Mouse (Mus musculus): ENCODE data around the gene Prkaa2. TPM values are rescaled to one million over a fixed set of nuclear protein-coding genes. Genes with fewer than 3 reads are reported as not detected.
"Not testable (repeated sequence)": the region's sequence is repeated elsewhere in the genome, so short reads cannot be mapped to it uniquely, and the experiment has no call there.

The Prkaa2 gene
- polyA plus RNA-seq, 1 experiment from 2014 or later = 0.22 TPM

- ATAC-seq (ENCODE audit: low read depth) = no peak
- Histone ChIP-seq H3K27ac (no peak overlapping the region), H3K9ac (no peak overlapping the region), H3K4me3 (replicated peaks) (no peak overlapping the region), H3K9me3 (replicated peaks) (no peaks in the 10 kb centered on the region), H3K4me1 (replicated peaks) (no peaks in the 10 kb centered on the region), H3K27me3 (no peaks in the 10 kb centered on the region), H3K4me2 (no peak overlapping the region), H3K36me3 (no peaks in the 10 kb centered on the region)
- DNase-seq = no peak
- WGBS (ENCODE audit: insufficient replicate concordance) = 39% methylated on average over 4 of the region's 4 CpGs
Measured at GRCm38 (mm10) chr4:105007360-105008018, 102.2 kb downstream of the Prkaa2 start.

DNA sequence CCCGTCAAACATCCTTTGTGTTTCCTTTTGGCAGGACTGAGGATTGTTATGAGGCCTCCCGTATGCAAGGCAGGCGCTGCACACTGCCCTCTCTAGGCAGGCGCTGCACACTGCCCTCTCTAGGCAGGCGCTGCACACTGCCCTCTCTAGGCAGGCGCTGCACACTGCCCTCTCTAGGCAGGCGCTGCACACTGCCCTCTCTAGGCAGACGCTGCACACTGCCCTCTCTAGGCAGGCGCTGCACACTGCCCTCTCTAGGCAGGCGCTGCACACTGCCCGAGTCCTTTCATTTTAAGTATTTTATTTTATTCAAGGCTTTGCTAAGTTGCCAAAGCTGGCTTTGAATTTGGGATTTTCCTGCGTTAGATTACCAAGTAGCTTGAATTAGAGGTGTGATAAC is 105.0 kb downstream of the Prkaa2 start:
- not testable (repeated sequence) for H3K4me3 ChIP-seq (replicated peaks); H3K9ac ChIP-seq; H3K4me2 ChIP-seq; H3K27ac ChIP-seq; H3K4me1 ChIP-seq (replicated peaks); DNase-seq; H3K9me3 ChIP-seq (replicated peaks); ATAC-seq (ENCODE audit: low read depth); H3K27me3 ChIP-seq; H3K36me3 ChIP-seq
- WGBS (ENCODE audit: insufficient replicate concordance) = 79% methylated on average over 12 of the region's 12 CpGs

DNA sequence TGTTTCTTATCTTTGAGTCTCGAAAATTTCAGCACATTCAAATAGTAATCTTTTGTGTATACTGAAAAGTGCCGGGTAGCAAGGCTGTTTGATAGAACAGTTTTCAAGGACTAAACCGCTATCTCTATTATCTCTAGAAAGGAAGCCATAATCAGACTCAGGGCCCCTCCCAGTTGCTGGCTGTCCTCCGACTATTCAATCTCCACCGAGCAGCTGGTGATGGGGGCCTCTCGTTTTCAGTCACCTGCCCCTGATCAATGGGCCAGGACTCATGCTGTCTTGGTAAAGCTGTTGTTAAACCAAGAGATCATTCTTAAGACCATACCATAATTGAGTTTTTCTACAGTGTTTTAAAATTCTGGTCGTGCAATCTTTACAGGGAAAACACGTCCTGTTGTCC is 105.6 kb downstream of the Prkaa2 start:
- Histone ChIP-seq H3K36me3 (no peaks in the 10 kb centered on the region), H3K4me3 (replicated peaks) (no peak overlapping the region), H3K27ac (no peak overlapping the region), H3K4me1 (replicated peaks) (no peaks in the 10 kb centered on the region), H3K4me2 (no peak overlapping the region), H3K9ac (no peak overlapping the region), H3K9me3 (replicated peaks) (no peaks in the 10 kb centered on the region), H3K27me3 (no peaks in the 10 kb centered on the region)
- no peak for ATAC-seq (ENCODE audit: low read depth)
- 42% methylated on average over 8 of the region's 8 CpGs for WGBS (ENCODE audit: insufficient replicate concordance)
- DNase-seq = no peak

DNA sequence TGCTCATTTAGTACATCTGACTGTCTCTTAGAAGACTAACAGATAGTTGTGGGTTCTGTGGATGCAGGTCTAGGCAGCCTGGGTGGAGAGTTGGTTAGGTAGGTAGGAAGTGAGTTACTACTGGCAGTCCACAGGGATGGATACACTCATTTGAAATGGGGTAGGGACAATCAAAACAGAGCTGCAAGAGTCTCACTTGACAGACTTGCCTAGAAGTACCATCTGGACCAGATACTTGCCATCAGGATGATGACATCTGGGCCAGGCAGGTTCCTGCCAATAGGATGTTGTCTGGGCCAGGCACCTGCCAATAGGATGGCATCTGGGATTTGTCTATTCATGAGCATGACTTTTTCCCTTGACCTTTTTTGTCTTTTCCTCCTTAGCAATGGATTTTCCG is 108.0 kb downstream of the Prkaa2 start:
- no peaks in the 10 kb centered on the region for H3K27me3 ChIP-seq
- H3K4me3 ChIP-seq (replicated peaks) = no peak overlapping the region
- no peaks in the 10 kb centered on the region for H3K4me1 ChIP-seq (replicated peaks)
- no peaks in the 10 kb centered on the region for H3K36me3 ChIP-seq
- ATAC-seq (ENCODE audit: low read depth) = no peak
- H3K9ac ChIP-seq = no peak overlapping the region
- 66% methylated on average over 1 of the region's 1 CpGs for WGBS (ENCODE audit: insufficient replicate concordance)
- H3K4me2 ChIP-seq = no peak overlapping the region
- H3K9me3 ChIP-seq (replicated peaks) = no peaks in the 10 kb centered on the region
- H3K27ac ChIP-seq = no peak overlapping the region
- no peak for DNase-seq

GRCm38 (mm10) chr4:104999702-105000101 is 110.0 kb downstream of the Prkaa2 start:
- H3K4me3 ChIP-seq (replicated peaks) = no peak overlapping the region
- no peaks in the 10 kb centered on the region for H3K27me3 ChIP-seq
- H3K9me3 ChIP-seq (replicated peaks) = no peaks in the 10 kb centered on the region
- no peaks in the 10 kb centered on the region for H3K36me3 ChIP-seq
- H3K4me1 ChIP-seq (replicated peaks) = no peaks in the 10 kb centered on the region
- no peak overlapping the region for H3K27ac ChIP-seq
- no peak overlapping the region for H3K9ac ChIP-seq
- H3K4me2 ChIP-seq = no peak overlapping the region
- no peak for DNase-seq
- no peak for ATAC-seq (ENCODE audit: low read depth)
- WGBS (ENCODE audit: insufficient replicate concordance) = 47% methylated on average over 5 of the region's 5 CpGs

DNA sequence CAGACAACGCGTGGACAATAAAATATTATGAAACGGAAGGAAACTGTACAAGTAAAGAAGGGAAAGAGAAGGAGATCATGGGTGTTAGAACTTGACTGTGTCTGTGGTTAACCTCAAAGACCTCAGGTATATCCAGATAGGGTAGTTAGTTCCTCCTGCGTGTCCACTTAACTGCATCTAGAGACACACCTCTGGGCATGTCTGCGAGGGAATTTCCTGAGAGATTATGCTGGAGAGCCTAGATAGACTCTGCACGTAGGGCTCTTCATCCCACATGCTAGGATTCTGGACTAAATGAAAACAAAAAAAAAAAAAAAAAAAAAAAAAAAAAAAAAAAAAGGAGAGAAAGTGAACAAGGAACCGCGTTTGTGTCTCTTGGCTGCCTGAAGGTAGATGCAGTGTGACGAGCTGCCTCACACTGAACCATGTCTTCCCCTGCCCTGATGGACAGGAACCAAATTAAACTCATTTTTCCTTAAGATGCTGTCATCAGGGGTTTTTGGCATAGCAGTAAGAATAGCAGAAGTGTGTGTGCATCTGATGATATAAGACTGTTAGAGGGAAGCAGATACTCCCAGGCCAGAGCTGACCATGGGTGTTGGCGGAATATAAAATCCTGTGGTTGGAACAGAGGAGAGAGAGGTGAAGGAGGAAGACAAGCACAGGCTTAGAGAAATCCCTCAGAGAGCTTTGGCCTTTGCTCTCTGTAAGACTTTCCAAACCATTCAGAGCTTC is 116.4 kb downstream of the Prkaa2 start:
- H3K4me2 ChIP-seq = no peak overlapping the region

GRCm38 (mm10) chr4:104992271-104992670 is 117.4 kb downstream of the Prkaa2 start:
- Histone ChIP-seq H3K27me3 (no peaks in the 10 kb centered on the region), H3K4me2 (no peak overlapping the region), H3K27ac (no peak overlapping the region), H3K4me1 (replicated peaks) (no peaks in the 10 kb centered on the region), H3K9ac (no peak overlapping the region), H3K9me3 (replicated peaks) (no peaks in the 10 kb centered on the region), H3K4me3 (replicated peaks) (no peak overlapping the region), H3K36me3 (no peaks in the 10 kb centered on the region)
- ATAC-seq (ENCODE audit: low read depth) (no peak), DNase-seq (no peak)
- 76% methylated on average over 3 of the region's 3 CpGs for WGBS (ENCODE audit: insufficient replicate concordance)

More for the DNA sequence above, 116.4 kb downstream of the Prkaa2 start:
- H3K4me1 ChIP-seq (replicated peaks) = no peaks in the 10 kb centered on the region
- DNase-seq = no peak
- WGBS (ENCODE audit: insufficient replicate concordance) = 15% methylated on average over 10 of the region's 10 CpGs
- no peaks in the 10 kb centered on the region for H3K27me3 ChIP-seq
- H3K9ac ChIP-seq = no peak overlapping the region
- H3K27ac ChIP-seq = no peak overlapping the region
- no peak for ATAC-seq (ENCODE audit: low read depth)
- no peaks in the 10 kb centered on the region for H3K9me3 ChIP-seq (replicated peaks)
- no peak overlapping the region for H3K4me3 ChIP-seq (replicated peaks)
- no peaks in the 10 kb centered on the region for H3K36me3 ChIP-seq

DNA sequence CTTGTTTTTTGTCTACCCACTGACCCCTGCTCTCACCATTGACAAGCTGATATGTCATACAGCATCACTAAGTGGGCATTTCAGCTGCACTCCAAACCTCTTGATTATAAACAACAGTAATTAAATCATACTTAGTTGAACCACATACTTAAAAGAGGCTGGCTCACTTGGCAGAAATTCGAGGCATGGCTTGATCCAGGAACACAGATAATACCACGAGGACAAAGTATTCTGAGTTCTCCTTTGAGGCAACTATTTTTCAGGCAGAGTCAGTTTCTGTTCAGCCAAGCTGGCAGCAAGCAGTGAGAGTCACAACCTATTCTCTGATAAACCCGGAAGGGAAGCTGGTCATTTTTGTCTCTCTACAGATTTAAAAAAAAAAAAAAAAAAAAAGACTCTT is 119.0 kb downstream of the Prkaa2 start:
- Histone ChIP-seq H3K27me3 (no peaks in the 10 kb centered on the region), H3K9ac (no peak overlapping the region), H3K4me2 (no peak overlapping the region), H3K4me1 (replicated peaks) (no peaks in the 10 kb centered on the region), H3K9me3 (replicated peaks) (no peaks in the 10 kb centered on the region), H3K27ac (no peak overlapping the region), H3K4me3 (replicated peaks) (no peak overlapping the region), H3K36me3 (no peaks in the 10 kb centered on the region)
- ATAC-seq (ENCODE audit: low read depth) (no peak), DNase-seq (no peak)
- WGBS (ENCODE audit: insufficient replicate concordance) = 46% methylated on average over 3 of the region's 3 CpGs

DNA sequence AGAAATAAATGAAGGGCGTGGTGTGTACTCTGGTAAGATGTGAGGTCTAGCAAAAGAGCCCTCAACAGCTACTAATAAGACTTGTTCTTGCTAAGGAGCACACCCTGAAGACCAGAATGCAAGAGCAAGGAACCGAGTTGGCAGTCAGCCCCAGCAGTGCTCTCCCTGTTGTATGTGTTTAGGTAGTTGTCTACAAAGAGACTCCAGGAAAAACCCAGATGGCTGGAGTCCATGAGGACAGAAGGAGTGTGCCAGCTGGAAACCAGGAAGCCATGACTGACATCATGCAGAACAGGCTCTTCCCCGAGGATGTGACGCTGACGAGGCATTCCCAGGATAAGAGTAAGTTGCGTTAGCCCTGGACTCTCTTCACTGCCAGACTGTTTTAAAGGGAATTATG is 119.7 kb downstream of the Prkaa2 start:
- Histone ChIP-seq H3K36me3 (no peaks in the 10 kb centered on the region), H3K4me1 (replicated peaks) (no peaks in the 10 kb centered on the region), H3K4me2 (no peak overlapping the region), H3K9me3 (replicated peaks) (no peaks in the 10 kb centered on the region), H3K4me3 (replicated peaks) (no peak overlapping the region), H3K9ac (no peak overlapping the region), H3K27me3 (no peaks in the 10 kb centered on the region), H3K27ac (no peak overlapping the region)
- WGBS (ENCODE audit: insufficient replicate concordance) = 65% methylated on average over 6 of the region's 6 CpGs
- DNase-seq (no peak), ATAC-seq (ENCODE audit: low read depth) (no peak)

DNA sequence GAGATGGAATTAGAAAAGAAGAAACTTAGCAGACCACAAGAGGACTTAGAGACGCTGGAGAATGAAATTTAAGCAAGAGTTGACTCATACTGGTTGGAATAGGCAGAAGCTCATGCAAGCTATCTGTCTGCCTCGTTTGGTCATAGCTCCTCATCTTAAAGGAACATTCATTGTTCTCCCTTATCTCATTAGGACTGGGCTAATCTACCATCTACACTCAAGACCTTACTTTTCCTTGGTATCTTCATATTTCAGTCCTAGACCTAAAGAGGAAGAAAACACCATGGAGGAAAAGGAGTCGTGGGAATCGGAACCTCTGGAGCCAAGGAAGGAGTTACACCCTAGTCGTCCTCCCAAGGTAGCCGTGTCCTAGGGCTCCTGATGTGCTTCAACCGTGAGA is 121.0 kb downstream of the Prkaa2 start:
- Histone ChIP-seq H3K9me3 (replicated peaks) (no peaks in the 10 kb centered on the region), H3K36me3 (no peaks in the 10 kb centered on the region), H3K27ac (no peak overlapping the region), H3K27me3 (no peaks in the 10 kb centered on the region), H3K4me2 (no peak overlapping the region), H3K4me3 (replicated peaks) (no peak overlapping the region), H3K9ac (no peak overlapping the region), H3K4me1 (replicated peaks) (no peaks in the 10 kb centered on the region)
- DNase-seq = no peak
- WGBS (ENCODE audit: insufficient replicate concordance) = 59% methylated on average over 7 of the region's 7 CpGs
- ATAC-seq (ENCODE audit: low read depth) = no peak

DNA sequence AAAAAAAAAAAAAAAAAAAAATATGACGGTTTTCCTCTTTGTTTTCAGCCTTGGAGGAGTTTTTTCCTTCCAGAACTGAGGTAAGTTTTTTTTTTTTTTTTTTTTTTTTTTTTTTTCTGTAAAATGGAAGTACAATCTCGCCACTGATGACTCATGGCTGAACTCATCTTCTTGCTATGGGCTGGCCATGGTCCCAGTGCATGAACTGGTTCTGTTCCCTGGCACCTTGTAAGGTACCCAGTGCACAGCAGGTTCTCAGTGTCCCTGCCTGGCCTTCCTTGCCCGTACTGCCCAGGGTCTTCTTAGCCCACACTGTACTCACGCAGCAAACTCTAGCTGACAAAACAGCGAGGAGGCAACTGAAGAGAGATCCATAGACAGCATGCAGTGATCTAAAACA is 121.6 kb downstream of the Prkaa2 start:
- ATAC-seq (ENCODE audit: low read depth) (no peak), DNase-seq (no peak)
- Histone ChIP-seq H3K36me3 (no peaks in the 10 kb centered on the region), H3K9me3 (replicated peaks) (no peaks in the 10 kb centered on the region), H3K4me1 (replicated peaks) (no peaks in the 10 kb centered on the region), H3K4me2 (no peak overlapping the region), H3K27ac (no peak overlapping the region), H3K27me3 (no peaks in the 10 kb centered on the region), H3K9ac (no peak overlapping the region), H3K4me3 (replicated peaks) (no peak overlapping the region)
- 68% methylated on average over 5 of the region's 5 CpGs for WGBS (ENCODE audit: insufficient replicate concordance)

- no peak for ATAC-seq (ENCODE audit: low read depth)
- H3K4me1 ChIP-seq (replicated peaks) = no peaks in the 10 kb centered on the region
- no peaks in the 10 kb centered on the region for H3K9me3 ChIP-seq (replicated peaks)
- H3K9ac ChIP-seq = no peak overlapping the region
- 63% methylated on average over 7 of the region's 7 CpGs for WGBS (ENCODE audit: insufficient replicate concordance)
- no peaks in the 10 kb centered on the region for H3K27me3 ChIP-seq
- DNase-seq = no peak
- H3K36me3 ChIP-seq = no peaks in the 10 kb centered on the region
- H3K27ac ChIP-seq = no peak overlapping the region
- H3K4me2 ChIP-seq = no peak overlapping the region
- no peak overlapping the region for H3K4me3 ChIP-seq (replicated peaks)
Measured at GRCm38 (mm10) chr4:104987631-104988030, 122.1 kb downstream of the Prkaa2 start.
